Mouse (Mus musculus) adrenal gland, adult 18-20 months (tissue): ENCODE measurements around the gene Tmem104. TPM values are rescaled to one million over a fixed set of nuclear protein-coding genes. Genes with fewer than 3 reads are reported as not detected.

Experiments used
- DNase-seq, 2 experiments: peaks; one replicate each; pipeline ENCODE4 v3.0.0; 2021 to 2022; ENCODE audit warnings: low spot score in 2 of 2
- total RNA-seq, 2 experiments: library from RNA; stranded (reverse); gene quantifications; 1 replicate in 1 of 2; 2 replicates in 1 of 2; pipeline ENCODE4 v1.2.3; 2021

Gene Tmem104
- total RNA-seq, 2 experiments from 2014 or later = 20.3 to 20.7 TPM

DNA sequence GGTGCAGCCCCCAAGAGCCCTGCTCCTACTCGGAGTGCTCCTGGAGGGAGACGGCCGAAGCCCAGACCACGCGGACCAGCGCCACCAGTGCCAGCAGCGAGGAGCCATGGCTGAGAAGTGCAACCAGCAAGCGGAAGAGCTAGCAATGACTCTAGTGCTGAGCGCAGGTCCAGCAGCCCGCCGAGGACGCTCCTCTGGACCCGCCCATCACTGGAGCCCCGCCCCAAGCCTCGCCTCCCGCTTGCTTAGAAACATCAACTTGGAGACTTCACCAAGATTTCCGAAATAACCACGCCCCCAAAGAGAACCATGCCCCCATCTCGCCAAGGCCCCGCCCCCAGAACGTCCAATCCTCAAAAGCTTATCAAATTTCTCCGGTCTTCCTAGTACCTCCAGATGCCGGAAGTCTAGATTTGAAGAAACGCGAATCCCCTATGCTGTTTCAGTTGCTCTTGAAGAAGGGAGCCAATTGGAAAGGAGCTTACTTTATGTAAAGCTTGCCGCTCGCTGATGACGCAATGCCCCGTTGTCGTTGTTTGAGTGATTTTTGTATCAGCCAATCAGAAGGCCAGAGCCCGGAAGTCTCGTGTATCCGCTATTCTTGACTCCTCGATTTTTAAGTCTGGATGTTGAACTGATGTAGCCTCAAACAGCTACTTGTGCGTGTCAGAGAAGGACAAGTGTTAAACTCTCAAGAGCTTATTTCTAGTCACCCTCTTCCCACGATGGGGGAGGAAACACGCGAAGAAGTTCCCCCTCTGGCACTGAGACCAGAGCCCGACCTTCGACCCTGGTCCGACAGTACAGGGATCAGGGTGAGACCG, 89.7 kb downstream of the Tmem104 start, which contains the start of gene Fdxr:
TSS of gene Fdxr (minus strand) at position 271 of the 824 bp plus-strand sequence.
- DNase-seq = peak; percentile 94 to 95

DNA sequence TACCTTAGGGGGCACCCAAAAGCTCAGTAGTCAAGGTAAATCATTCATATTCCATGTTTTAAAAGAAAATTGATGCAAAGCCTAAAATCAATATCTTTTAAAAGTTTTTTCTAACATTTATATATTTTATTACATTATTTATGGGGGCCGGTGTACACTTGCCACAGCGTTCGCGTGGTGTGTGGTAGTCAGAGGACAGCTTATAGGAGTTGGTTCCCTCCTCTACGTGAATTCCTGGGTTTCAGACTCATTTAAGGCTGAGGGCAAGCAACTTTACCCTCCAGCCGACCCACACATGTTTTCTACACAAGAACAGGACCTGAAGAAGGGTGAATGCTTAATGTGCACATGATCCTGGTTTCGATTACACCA, 90.3 kb downstream of the Tmem104 start:
- no peak for DNase-seq

DNA sequence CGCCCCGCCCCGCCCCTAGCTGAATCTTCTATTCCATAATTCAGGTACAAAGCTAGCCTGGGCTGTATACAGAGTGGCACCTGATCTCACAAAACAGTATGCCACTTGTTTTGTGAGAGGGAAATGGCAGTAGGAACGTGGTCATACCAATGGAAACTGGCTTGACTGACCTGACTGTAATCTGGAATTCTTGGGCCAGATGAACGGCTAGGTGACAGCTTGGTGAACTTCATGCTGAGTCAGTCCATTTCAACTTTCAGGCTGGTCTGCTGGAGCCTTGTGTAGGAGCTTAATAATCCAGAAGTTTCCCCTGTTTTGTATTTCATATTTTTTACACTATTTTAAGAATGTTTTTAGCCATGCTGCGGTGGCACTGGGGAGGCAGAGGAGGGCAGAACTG, 90.9 kb downstream of the Tmem104 start:
- no peak for DNase-seq

DNA sequence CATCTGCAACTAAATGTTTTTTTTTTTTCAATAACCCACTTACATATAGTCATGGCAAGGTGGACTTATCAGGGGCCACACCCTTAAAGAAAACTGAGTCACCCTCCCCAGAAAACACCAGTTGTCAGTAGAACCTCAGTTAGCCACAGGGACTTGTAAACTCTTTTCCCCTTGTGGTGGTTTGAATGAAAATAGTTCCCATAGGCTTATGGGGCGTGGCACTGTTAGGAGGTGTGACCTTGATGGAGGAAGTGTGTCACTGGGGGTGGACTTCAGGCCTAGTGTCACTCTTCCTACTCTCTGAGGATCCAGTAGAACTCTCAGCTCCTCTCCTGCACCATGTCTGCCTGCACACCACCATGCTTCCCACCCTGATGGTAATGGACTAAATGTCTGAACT, 92.4 kb downstream of the Tmem104 start:
- no peak for DNase-seq

DNA sequence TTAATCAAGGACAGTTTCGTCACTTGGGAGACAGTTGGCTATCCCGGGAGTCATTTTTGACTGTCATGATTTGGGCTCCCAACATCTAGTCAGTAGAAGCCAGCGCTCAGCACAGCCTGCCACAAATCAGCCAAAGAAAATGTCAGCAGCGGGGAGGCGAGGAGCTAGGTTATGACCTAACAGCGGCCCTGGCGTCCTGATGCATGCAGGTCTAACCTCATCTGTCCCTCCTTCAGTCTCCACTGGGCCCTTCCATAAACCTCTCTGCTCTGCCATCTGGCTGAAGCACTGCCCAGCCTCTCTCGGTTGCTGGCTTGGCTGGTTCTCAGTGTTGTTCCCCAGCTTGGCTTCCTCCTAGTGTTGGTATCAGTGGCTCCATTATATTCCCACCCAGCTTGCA, 95.0 kb downstream of the Tmem104 start:
- DNase-seq = peak in 1 of 2 experiments; percentile 53

DNA sequence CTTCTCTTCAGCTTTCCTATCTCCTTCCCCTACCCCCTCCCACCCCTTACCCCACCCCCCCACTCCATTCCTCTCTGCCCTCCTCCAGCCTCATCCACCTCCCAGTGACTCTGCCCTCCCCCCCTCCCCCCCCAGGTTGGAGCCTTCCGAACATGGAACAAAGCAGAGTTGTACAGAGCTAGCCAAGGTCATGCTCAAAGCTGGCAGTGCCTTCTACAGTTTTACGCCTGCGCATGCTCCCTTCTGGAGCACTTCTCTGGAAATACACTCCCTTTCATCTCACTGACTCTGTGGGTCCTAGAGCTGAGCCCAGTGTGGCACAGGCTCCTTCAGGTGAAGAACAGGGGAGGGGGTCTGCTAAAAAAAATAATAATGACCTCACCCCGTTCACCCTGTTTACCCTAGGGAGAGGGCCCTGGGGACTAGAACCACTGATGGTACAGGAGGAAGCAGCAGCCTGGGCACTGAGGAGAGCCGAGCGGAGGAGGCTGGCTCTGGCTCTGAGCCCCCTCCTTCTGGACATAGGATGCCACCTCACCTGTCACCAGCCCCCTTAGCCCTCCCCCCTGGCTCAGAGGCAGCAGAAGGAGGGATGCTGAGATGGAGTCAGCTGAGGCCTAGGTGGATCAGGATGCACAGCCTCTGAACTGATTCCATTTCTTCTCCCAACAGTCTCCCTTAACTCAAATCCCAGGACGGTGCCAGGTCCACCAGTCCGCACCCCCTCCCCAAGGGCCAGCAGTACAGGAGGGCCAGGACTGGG, 95.6 kb downstream of the Tmem104 start:
- no peak for DNase-seq

DNA sequence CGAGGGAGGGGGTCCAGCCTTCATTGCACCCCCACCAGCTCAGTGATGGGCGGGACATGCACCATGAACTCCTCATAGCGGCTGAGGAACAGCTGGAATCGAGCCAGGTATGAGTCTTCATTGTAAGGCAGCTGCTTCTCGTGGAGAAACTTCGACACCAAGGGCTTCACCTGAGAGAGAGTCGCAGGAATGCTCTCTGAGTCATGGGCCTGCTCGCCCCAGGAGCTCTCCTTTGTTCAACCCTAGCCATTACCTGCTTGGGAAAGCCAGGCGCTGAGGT, 96.1 kb downstream of the Tmem104 start:
- no peak for DNase-seq

DNA sequence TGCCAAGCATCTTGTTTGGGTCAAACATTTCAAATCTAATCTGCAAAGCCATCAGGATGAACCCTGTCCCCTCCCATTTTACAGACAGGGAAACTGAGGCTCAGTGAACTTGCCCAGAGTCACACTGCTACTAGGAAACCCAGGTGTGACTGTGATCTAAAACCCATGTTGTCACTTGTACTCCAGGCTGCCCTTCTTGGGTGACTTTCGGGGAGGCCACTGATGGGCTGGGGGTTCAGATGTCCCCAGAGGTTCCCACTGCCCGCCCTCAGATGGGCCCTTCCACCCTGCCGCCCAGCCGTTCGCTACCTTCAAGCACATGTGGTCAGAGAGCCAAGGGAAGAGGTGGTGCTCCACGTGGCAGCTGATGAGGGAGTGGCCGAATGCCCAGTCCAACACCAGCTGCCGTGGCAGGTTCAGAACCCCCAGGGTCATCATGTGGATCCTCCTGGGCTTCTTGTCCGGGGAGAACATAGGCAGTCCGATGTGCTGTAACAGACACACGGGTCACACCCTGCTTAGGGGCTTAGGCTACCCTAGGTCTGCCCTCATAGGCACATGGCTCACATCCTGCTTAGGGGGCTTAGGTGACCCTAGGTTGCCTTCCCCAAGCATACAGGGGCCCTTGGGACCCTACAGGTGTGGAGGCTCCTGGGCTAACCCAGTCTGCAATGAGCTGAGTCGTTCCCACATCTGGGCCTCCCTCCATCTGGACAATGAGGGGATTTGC, 96.8 kb downstream of the Tmem104 start:
- DNase-seq = no peak

DNA sequence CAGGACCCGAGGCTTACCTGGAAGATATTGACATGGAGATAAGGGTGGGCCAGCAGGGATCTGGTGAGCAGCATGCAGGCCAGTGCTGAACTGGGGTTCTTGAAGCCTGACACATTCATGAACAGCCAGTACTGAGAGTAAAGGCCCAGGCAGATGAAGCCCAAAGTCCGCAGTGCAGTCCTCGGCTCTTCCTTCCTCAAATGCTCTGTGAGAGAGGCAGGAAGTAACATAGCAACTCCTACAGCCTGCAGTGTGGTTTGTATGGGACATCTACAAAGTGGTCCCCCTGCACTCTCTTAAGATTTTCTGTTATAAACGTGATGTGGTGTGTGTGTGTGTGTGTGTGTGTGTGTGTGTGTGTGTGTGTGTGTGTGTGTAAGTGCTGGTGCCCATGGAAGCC, 98.0 kb downstream of the Tmem104 start:
- no peak for DNase-seq

DNA sequence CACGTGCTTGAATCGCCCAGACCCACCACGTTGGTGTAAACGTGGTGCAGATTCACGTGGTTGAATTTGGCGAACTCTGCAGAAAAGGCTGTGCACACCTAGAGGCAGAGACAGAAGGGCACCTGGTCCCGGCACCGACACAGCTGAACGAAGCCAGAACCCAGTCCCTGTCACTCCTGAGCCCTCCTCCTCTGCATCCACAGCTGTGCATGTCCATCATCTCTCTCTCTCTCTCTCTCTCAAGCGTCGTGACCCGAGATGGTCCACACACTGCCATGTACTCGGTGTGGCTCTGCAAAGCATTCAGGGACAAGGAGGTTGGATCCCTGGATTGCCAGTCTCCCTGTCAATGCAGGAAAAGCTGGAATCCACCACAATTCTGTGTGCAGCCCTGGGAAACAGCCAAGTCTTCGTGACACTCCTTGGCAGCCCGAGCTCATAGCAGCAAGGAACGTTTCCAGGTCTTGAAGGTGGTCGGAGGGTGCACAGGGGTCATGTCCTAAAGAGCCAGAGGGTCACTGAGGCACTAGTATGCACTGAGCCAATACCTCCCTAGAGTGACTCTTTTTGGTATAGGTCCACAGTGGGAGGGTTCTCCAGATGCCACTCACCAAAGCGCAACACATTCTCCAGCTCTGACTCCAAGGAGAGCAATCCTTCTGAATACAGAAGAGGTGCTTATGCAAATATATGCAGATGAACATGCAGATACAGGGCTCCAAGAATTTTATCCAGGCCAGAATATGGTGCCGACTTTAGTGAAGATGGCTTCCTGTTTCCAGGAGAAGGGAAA, 99.1 kb downstream of the Tmem104 start:
- no peak for DNase-seq

DNA sequence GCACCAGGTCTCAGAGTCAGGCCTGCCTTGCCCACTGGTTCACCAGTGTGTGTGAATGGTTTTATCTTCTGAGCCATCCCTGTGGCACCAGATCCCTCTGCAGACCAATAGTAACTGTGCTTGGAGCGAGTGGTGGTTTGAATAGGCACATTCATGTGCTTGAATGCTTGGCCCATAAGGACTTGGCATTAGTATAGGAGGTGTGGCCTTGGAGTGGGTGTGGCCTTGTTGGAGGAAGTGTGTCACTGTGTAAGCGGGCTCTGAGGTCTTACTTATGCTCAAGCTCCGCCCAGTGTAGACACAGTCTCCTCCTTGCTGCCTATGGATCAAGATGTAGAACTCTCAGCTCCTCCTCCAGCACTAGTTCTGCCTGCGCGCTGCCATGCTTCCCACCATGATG, 100.1 kb downstream of the Tmem104 start:
- peak in 1 of 2 experiments; percentile 1 for DNase-seq

DNA sequence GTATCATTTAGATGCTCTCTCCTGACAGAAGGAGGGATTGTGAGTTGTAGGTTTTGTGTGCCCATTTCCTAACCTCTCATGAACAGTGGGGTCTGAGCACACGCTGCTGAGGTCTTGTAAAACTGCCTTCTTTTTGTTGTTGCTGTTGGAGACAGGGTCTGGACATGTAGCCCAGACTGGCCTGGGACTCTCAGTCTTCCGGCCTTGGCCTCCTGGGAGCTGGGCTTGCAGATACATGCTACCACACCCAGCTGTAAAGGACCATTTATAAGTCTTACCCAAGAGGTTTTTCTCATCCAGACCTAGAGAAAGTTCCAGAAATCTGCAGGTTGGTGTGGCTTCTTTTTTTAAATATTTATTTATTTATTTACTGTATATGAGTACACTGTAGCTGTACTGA, 101.0 kb downstream of the Tmem104 start:
- DNase-seq = no peak

DNA sequence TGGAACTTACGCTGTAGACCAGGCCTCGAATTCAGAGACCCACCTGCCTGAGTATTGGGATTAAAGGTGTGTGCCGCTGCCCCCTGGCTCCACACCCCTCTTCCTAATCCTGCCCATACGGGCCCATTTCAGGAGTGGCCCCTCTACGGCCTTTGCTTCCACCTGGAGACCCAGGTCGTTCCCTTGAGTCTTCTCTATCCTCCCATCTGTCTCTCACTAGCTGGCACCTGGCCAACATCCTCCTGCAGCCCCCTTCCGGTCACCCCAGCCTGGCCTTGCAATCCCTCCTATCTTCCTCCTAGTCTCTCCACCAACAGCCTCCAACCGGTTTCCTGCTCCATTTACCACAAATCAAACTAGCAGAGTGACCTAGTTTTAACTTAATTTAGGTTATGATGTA, 102.6 kb downstream of the Tmem104 start:
- DNase-seq = no peak

DNA sequence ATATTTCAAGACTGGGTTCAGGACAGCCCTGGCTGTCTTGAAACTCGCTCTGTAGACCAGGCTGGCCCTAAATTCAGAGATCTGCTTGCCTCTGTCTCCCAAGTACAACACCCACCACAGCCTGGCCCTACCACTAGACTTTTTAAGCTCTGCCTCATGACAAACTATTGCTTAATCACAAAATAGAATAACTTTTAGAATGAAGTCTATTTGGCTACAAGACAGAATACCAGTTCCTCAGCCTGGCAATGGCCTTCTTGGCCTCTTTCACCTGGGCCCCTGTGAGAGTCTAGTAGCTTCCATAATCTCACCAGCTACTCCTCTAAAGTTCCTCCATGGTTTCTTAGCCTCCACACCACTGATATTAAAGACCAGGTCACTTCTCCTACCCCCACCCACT, 103.0 kb downstream of the Tmem104 start:
- peak in 1 of 2 experiments; percentile 2 for DNase-seq

DNA sequence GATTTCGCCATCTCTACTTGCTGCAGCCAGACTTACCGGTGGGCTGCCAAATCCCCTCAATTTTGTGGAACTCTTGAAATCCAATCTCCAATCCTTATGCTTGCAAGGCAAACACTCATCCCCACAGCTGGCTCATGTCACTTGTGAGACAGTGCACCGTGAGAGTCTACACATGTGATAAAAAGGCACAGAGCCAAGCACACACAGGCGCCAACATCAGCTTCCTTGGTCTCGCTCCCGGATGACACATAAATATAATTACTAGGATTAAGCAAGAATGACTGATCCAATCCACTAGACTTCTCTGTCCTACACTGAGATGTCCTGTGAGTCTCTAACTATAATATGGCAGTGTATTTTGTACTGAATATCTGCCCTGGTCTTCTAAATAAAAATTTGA, 103.6 kb downstream of the Tmem104 start:
- DNase-seq = no peak

DNA sequence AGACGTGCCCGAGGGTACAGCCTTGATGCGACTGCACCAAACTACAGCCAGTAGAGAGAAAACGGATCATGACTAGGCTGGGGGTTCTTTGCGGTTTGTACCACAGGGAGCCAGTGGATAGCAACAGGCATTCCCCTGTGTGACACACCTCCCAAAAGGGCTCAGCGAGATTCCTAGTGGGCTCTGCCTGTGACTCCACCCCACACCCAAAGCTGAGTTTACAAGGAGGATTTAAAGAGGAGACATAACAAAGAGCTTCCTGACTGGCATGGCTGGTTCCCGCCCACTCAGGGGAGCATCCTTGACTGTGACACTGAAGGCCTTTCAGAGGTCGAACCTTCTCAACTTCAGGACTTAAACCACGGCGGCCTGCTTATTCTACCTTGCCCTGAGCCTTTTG, 104.2 kb downstream of the Tmem104 start:
- no peak for DNase-seq

DNA sequence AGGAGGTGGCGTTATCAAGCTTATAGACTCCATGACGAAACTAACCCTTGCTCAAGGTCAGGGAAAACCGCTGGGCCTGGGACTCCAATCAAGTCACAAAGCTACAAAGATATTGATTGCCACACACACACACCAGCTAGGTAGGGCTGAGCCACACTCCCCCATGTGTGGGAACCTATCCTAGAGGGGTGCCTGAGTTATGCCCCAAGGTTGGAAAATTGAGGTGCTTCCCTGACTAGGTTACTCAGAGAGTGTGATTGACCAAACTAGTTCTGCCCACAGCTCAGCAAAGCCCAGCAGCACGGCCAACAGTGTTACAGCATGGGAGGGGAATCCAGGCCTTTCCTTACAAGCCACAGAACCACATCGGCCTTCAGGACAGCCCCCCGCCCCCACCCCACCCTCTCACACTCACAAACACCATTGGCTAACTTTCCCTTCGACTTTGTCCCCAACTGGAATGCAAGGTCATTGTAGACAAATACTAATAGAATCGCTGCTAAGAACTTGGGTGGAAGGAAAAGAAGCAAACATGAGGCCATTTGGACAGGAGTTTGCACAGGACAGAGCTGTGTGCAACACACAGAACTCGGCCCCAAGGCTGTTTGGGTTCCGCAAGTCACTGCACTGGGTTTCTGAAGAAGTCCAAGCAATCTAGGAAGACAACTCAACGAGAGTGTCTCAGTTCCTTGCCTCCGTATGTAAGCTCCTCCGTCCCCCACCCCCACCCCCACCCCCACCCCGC, 105.5 kb downstream of the Tmem104 start:
- no peak for DNase-seq

DNA sequence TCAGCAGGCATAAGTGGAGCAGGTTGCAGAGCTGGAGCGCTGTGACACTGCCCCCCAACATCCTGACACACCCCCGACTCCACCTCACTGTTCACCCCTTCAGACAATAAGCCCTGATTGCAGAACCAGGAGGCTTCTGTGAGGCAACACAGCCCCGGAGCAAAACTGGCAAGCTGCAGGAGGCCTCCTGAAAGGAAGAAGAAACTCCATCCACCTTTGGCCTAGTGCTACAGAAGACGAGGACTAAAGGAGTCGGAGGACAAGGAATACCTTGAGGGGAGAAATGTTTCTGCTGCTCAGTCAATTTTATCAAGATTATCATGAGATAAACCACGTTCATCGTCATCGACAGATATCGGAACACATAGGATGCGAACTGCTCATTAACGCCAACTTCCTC, 108.7 kb downstream of the Tmem104 start:
- DNase-seq = no peak
